ENCODE assay signal across 8 mouse cellular contexts in genomic region chr3:130708967-130709924, GRCm38 (mm10). TPM values are rescaled to one million over a fixed set of nuclear protein-coding genes. Genes with fewer than 3 reads are reported as not detected.
DNase-seq lines count a peak whose midpoint lies in the region; ATAC-seq lines count a peak whose summit lies in the region.

Gene Ostc (minus strand): TSS chr3:130709444.

- peak; percentile 99 for ATAC-seq in hindbrain, embryonic 11.5 days (ENCODE audit: low FRiP score)

- under 1% methylated on average over 45 of the region's 45 CpGs for WGBS in hindbrain, embryonic 11.5 days

- peak within 1 kb of the TSS; percentile 79 for H3K4me3 ChIP-seq in hindbrain, embryonic 11.5 days (ENCODE audit: low read depth, low read length)

- peak within 1 kb of the TSS; percentile 85 for H3K9ac ChIP-seq in hindbrain, embryonic 11.5 days (ENCODE audit: low read depth, low read length)

- H3K4me1 ChIP-seq in hindbrain, embryonic 11.5 days (replicated peaks; ENCODE audit: control insufficient read depth, insufficient read depth, low read length), result peaks cover 4% of the 10 kb centered on the region; the same call in 1 of the 2 replicates

- peak; percentile 99 for DNase-seq in Muller cell, postnatal 12 days (ENCODE audit: inconsistent ontology term)
- DNase-seq in cerebellum, adult 9-11 months, result peak; percentile 96
- DNase-seq in frontal cortex, adult 2 months (ENCODE audit: extremely low spot score in 1 of 2, low spot score in 1 of 2), result peak; percentile 95 to 97
- DNase-seq in hindbrain, embryonic 11.5 days (ENCODE audit: low spot score), result peak; percentile 97
- peak; percentile 92 to 94 for DNase-seq in layer of hippocampus, postnatal 10 days (ENCODE audit: low spot score in 2 of 2)
- peak; percentile 99 for DNase-seq in lung, postnatal 10 days
- peak; percentile 91 for DNase-seq in ovary, postnatal 36 days (ENCODE audit: low spot score)
- DNase-seq in thymus, postnatal 25 days, result peak; percentile 96

- peak within 1 kb of the TSS; percentile 67 for H3K27ac ChIP-seq in hindbrain, embryonic 11.5 days (ENCODE audit: low read depth, low read length)

- no peaks in the 10 kb centered on the region for H3K36me3 ChIP-seq in hindbrain, embryonic 11.5 days (ENCODE audit: control insufficient read depth, insufficient read depth, low read length)

- no peaks in the 10 kb centered on the region for H3K27me3 ChIP-seq in hindbrain, embryonic 11.5 days (ENCODE audit: control insufficient read depth, insufficient read depth, low read length)

- peak within 1 kb of the TSS; percentile 45 for H3K4me2 ChIP-seq in hindbrain, embryonic 11.5 days (replicated peaks; ENCODE audit: low read depth, low read length)

- no peaks in the 10 kb centered on the region for H3K9me3 ChIP-seq in hindbrain, embryonic 11.5 days (ENCODE audit: control insufficient read depth, low read length)

RNA-seq across cellular contexts. Expression of gene Ostc, which starts in this region (rescaled TPM):
- 67.7 and 69.8 TPM in 2 replicates for polyA plus RNA-seq in frontal cortex, adult 2 months (2012; rRNA removed)
- 327 and 331 TPM in 2 replicates for polyA plus RNA-seq in hindbrain, embryonic 11.5 days (2014; fragmentation: Nextera tagmentation; extraction: Ambion mirVana)
- total RNA-seq in layer of hippocampus, postnatal 10 days (2021), result 10 to 100 TPM; 81.0 to 87.1 TPM

Comparison
In these comparisons a context has a peak if more than half of its experiments do, and no peak if none do; other contexts are left out.
1. Peak in every context shown above with its lines: DNase-seq, ATAC-seq, H3K4me3 ChIP-seq and H3K27ac ChIP-seq.